Mouse (Mus musculus): ENCODE data around the gene Atp2a2. TPM values are rescaled to one million over a fixed set of nuclear protein-coding genes. Genes with fewer than 3 reads are reported as not detected.

The Atp2a2 gene
- polyA plus RNA-seq, 1 experiment: 94.2 TPM

- H3K27ac ChIP-seq (ENCODE audit: insufficient read depth, low read depth, low read length): no peak overlapping the region
- 74% methylated on average over 3 of the region's 3 CpGs for WGBS
- peaks cover 2% of the 10 kb centered on the region; the same call in 1 of the 2 replicates for H3K4me1 ChIP-seq (ENCODE audit: control insufficient read depth, insufficient read depth, low read length)
- TF ChIP-seq POLR2A (IDR thresholded peaks at IDR 0.05; ENCODE audit: low read depth, low read length) (no peak), CTCF (conservative IDR thresholded peaks at IDR 0.05; ENCODE audit: insufficient read depth, insufficient read length, low read depth, low read length) (no peak)
- no peak overlapping the region for H3K4me3 ChIP-seq (ENCODE audit: insufficient read depth, low read depth, low read length)
- DNase-seq: no peak
- no peaks in the 10 kb centered on the region for H3K27me3 ChIP-seq (replicated peaks; ENCODE audit: control insufficient read depth, insufficient read depth, low read length)
- H3K36me3 ChIP-seq (ENCODE audit: control insufficient read depth, insufficient read depth, low read length): peaks cover 10% of the 10 kb centered on the region
Measured at GRCm38 (mm10) chr5:122455584-122455983, 46.4 kb downstream of the Atp2a2 start.

GRCm38 (mm10) chr5:122454883-122455282 lies 47.1 kb downstream of the Atp2a2 start:
- WGBS: 73% methylated on average over 3 of the region's 3 CpGs
- Histone ChIP-seq H3K4me1 (ENCODE audit: control insufficient read depth, insufficient read depth, low read length) (peaks cover 2% of the 10 kb centered on the region; the same call in 1 of the 2 replicates), H3K36me3 (ENCODE audit: control insufficient read depth, insufficient read depth, low read length) (peaks cover 9% of the 10 kb centered on the region), H3K27ac (ENCODE audit: insufficient read depth, low read depth, low read length) (no peak overlapping the region), H3K27me3 (replicated peaks; ENCODE audit: control insufficient read depth, insufficient read depth, low read length) (no peaks in the 10 kb centered on the region), H3K4me3 (ENCODE audit: insufficient read depth, low read depth, low read length) (no peak overlapping the region)
- DNase-seq: no peak
- TF ChIP-seq POLR2A (IDR thresholded peaks at IDR 0.05; ENCODE audit: low read depth, low read length) (no peak), CTCF (conservative IDR thresholded peaks at IDR 0.05; ENCODE audit: insufficient read depth, insufficient read length, low read depth, low read length) (no peak)

GRCm38 (mm10) chr5:122454442-122454841 lies 47.6 kb downstream of the Atp2a2 start:
- WGBS: 60% methylated on average over 4 of the region's 4 CpGs
- no peaks in the 10 kb centered on the region for H3K27me3 ChIP-seq (replicated peaks; ENCODE audit: control insufficient read depth, insufficient read depth, low read length)
- DNase-seq: no peak
- H3K36me3 ChIP-seq (ENCODE audit: control insufficient read depth, insufficient read depth, low read length): peaks cover 9% of the 10 kb centered on the region
- H3K27ac ChIP-seq (ENCODE audit: insufficient read depth, low read depth, low read length): no peak overlapping the region
- TF ChIP-seq POLR2A (IDR thresholded peaks at IDR 0.05; ENCODE audit: low read depth, low read length) (no peak), CTCF (conservative IDR thresholded peaks at IDR 0.05; ENCODE audit: insufficient read depth, insufficient read length, low read depth, low read length) (no peak)
- peaks cover 2% of the 10 kb centered on the region; the same call in 1 of the 2 replicates for H3K4me1 ChIP-seq (ENCODE audit: control insufficient read depth, insufficient read depth, low read length)
- no peak overlapping the region for H3K4me3 ChIP-seq (ENCODE audit: insufficient read depth, low read depth, low read length)

- Histone ChIP-seq H3K4me1 (ENCODE audit: control insufficient read depth, insufficient read depth, low read length) (peaks cover 2% of the 10 kb centered on the region; the same call in 1 of the 2 replicates), H3K4me3 (ENCODE audit: insufficient read depth, low read depth, low read length) (no peak overlapping the region), H3K27ac (ENCODE audit: insufficient read depth, low read depth, low read length) (peak overlapping the region; percentile 45; the same call in 1 of the 2 replicates), H3K36me3 (ENCODE audit: control insufficient read depth, insufficient read depth, low read length) (peaks cover 4% of the 10 kb centered on the region), H3K27me3 (replicated peaks; ENCODE audit: control insufficient read depth, insufficient read depth, low read length) (no peaks in the 10 kb centered on the region)
- TF ChIP-seq POLR2A (IDR thresholded peaks at IDR 0.05; ENCODE audit: low read depth, low read length) (no peak), CTCF (conservative IDR thresholded peaks at IDR 0.05; ENCODE audit: insufficient read depth, insufficient read length, low read depth, low read length) (no peak)
- 43% methylated on average over 6 of the region's 6 CpGs for WGBS
- DNase-seq: peak; percentile 49
Measured at GRCm38 (mm10) chr5:122453188-122453587, 48.8 kb downstream of the Atp2a2 start.

GRCm38 (mm10) chr5:122452194-122452593 lies 49.8 kb downstream of the Atp2a2 start:
- Histone ChIP-seq H3K27me3 (replicated peaks; ENCODE audit: control insufficient read depth, insufficient read depth, low read length) (no peaks in the 10 kb centered on the region), H3K4me3 (ENCODE audit: insufficient read depth, low read depth, low read length) (no peak overlapping the region), H3K36me3 (ENCODE audit: control insufficient read depth, insufficient read depth, low read length) (peaks cover 4% of the 10 kb centered on the region), H3K4me1 (ENCODE audit: control insufficient read depth, insufficient read depth, low read length) (peaks cover 2% of the 10 kb centered on the region; the same call in 1 of the 2 replicates), H3K27ac (ENCODE audit: insufficient read depth, low read depth, low read length) (0 out of 2 replicates have a peak overlapping the region, but pooled peaks have one; percentile 27)
- WGBS: 50% methylated on average over 7 of the region's 7 CpGs
- DNase-seq: no peak
- no peak for TF ChIP-seq CTCF (conservative IDR thresholded peaks at IDR 0.05; ENCODE audit: insufficient read depth, insufficient read length, low read depth, low read length)
- TF ChIP-seq POLR2A (IDR thresholded peaks at IDR 0.05; ENCODE audit: low read depth, low read length): no peak

- no peak for DNase-seq
- H3K36me3 ChIP-seq (ENCODE audit: control insufficient read depth, insufficient read depth, low read length): peaks cover 2% of the 10 kb centered on the region
- H3K27ac ChIP-seq (ENCODE audit: insufficient read depth, low read depth, low read length): no peak overlapping the region
- no peaks in the 10 kb centered on the region for H3K27me3 ChIP-seq (replicated peaks; ENCODE audit: control insufficient read depth, insufficient read depth, low read length)
- TF ChIP-seq POLR2A (IDR thresholded peaks at IDR 0.05; ENCODE audit: low read depth, low read length) (no peak), CTCF (conservative IDR thresholded peaks at IDR 0.05; ENCODE audit: insufficient read depth, insufficient read length, low read depth, low read length) (no peak)
- 79% methylated on average over 5 of the region's 5 CpGs for WGBS
- H3K4me3 ChIP-seq (ENCODE audit: insufficient read depth, low read depth, low read length): no peak overlapping the region
- peaks cover 2% of the 10 kb centered on the region; the same call in 1 of the 2 replicates for H3K4me1 ChIP-seq (ENCODE audit: control insufficient read depth, insufficient read depth, low read length)
Measured at GRCm38 (mm10) chr5:122451324-122451723, 50.7 kb downstream of the Atp2a2 start.

- no peak for DNase-seq
- 36% methylated on average over 5 of the region's 5 CpGs for WGBS
- Histone ChIP-seq H3K27me3 (replicated peaks; ENCODE audit: control insufficient read depth, insufficient read depth, low read length) (no peaks in the 10 kb centered on the region), H3K4me3 (ENCODE audit: insufficient read depth, low read depth, low read length) (no peak overlapping the region), H3K36me3 (ENCODE audit: control insufficient read depth, insufficient read depth, low read length) (peaks cover 2% of the 10 kb centered on the region; the same call in 1 of the 2 replicates), H3K27ac (ENCODE audit: insufficient read depth, low read depth, low read length) (no peak overlapping the region), H3K4me1 (ENCODE audit: control insufficient read depth, insufficient read depth, low read length) (peaks cover 2% of the 10 kb centered on the region; the same call in 1 of the 2 replicates)
- TF ChIP-seq CTCF (conservative IDR thresholded peaks at IDR 0.05; ENCODE audit: insufficient read depth, insufficient read length, low read depth, low read length): 0 out of 2 replicates have a peak, but pooled peaks have one; percentile 15
- TF ChIP-seq POLR2A (IDR thresholded peaks at IDR 0.05; ENCODE audit: low read depth, low read length): no peak
Measured at GRCm38 (mm10) chr5:122450913-122451317, 51.1 kb downstream of the Atp2a2 start.

Data from kidney, adult 2 months (tissue).